Mouse (Mus musculus) forebrain, embryonic 13.5 days (tissue): ENCODE data around the gene Ankzf1. TPM values are rescaled to one million over a fixed set of nuclear protein-coding genes. Genes with fewer than 3 reads are reported as not detected.
A peak's percentile ranks its signal among the peaks of the same experiment; 100 is the strongest.

Experiments used
- ATAC-seq: fragments of 200-750 bp; cut with Nextera tagmentation; 2 replicates; pipeline ENCODE4 v1.8.0; 2017
- H3K27ac ChIP-seq: fragments of 300-500 bp; sonication (generic); 2 replicates; pipeline ENCODE4 v1.5.1; 2015; ENCODE audit warnings: inconsistent platforms, mild to moderate bottlenecking, moderate library complexity
- H3K27me3 ChIP-seq: fragments of 300-500 bp; sonication (generic); 2 replicates; pipeline ENCODE4 v1.6.1; 2015; ENCODE audit warnings: mild to moderate bottlenecking, inconsistent platforms
- H3K36me3 ChIP-seq: fragments of 300-500 bp; sonication (generic); 2 replicates; pipeline ENCODE4 v1.6.1; 2015; ENCODE audit warnings: mild to moderate bottlenecking, inconsistent platforms; ENCODE audit not compliant: poor library complexity, severe bottlenecking
- H3K4me1 ChIP-seq: fragments of 300-500 bp; sonication (generic); 2 replicates; pipeline ENCODE4 v1.6.1; 2015; ENCODE audit warnings: inconsistent platforms
- H3K4me2 ChIP-seq: fragments of 300-500 bp; sonication (generic); 2 replicates; pipeline ENCODE4 v1.6.1; 2015; ENCODE audit warnings: inconsistent platforms, mild to moderate bottlenecking, moderate library complexity
- H3K4me3 ChIP-seq: fragments of 300-500 bp; sonication (generic); 2 replicates; pipeline ENCODE4 v1.5.1; 2015; ENCODE audit warnings: mild to moderate bottlenecking, inconsistent platforms
- H3K9ac ChIP-seq: fragments of 300-500 bp; sonication (generic); 2 replicates; pipeline ENCODE4 v1.6.1; 2015; ENCODE audit warnings: mild to moderate bottlenecking, inconsistent platforms
- H3K9me3 ChIP-seq: fragments of 300-500 bp; sonication (generic); replicated peaks from 2 replicates; pipeline ENCODE4 v1.6.1; 2016; ENCODE audit warnings: inconsistent platforms
- WGBS: fragments of 180-500 bp; shearing (Covaris S2); methylation state at CpG from one replicate; pipeline ENCODE4 v1.1.7; 2015; 5-methylcytosine and 5-hydroxymethylcytosine counted together
- microRNA-seq: library from miRNA; unstranded; fragments of <30 nt; microRNA quantifications from one replicate; pipeline ENCODE4, GENCODE M21; 2016
- polyA plus RNA-seq: library from polyadenylated mRNA; unstranded; fragments of >200 nt; fragmentation: Nextera tagmentation; extraction: Ambion mirVana; gene quantifications from 2 replicates; pipeline ENCODE4 v1.2.1, GENCODE M21; 2015

Gene Ankzf1
- polyA plus RNA-seq, 1 experiment from 2014 or later: 23.1 TPM

DNA sequence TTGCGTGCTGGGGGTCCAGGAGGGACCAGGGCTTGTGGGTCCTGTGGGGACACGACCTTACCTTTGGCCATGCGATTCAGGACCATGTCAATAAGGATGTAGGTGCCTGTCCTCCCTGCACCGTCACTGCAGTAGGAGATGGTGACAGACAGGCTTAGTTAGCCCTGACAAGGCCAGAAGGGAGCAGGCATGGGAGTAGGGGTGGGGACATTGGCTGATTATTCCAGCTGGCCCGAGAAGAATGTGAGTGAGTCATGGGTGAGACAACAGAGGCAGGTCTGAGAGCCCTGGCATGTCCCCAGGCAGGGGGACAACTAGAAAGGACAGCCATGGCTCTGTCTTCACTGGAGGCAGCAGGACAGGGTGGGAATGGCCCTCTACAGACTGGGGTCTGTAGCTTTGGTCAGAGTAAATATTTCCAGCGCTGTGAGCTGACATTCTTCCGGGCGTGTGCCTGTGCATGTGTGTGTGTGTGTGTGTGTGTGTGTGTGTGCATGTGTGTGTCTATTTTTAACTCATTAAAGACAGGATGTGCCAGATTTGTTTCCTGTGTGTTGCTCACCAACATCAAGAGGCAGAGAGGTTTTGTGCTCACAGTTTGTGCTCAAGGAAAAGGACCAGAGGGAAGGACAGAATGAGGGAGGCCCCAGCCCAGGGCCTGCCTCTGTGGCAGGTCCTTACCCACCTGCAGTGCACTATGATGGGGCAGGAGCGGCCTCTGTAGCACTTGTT is 56.3 kb downstream of the Ankzf1 start:
- Histone ChIP-seq H3K4me3 (no peak overlapping the region), H3K9me3 (no peaks in the 10 kb centered on the region), H3K27me3 (no peaks in the 10 kb centered on the region), H3K9ac (peak overlapping the region; percentile 12; the same call in 1 of the 2 replicates), H3K4me1 (peaks cover 23% of the 10 kb centered on the region), H3K27ac (no peak overlapping the region), H3K36me3 (peaks cover 11% of the 10 kb centered on the region), H3K4me2 (no peak overlapping the region)
- ATAC-seq: no peak
- WGBS: 58% methylated on average over 9 of the region's 9 CpGs

Small RNA genes lying within 50 kb of the gene (microRNA-seq; reads per million reads assigned to microRNA genes)
- gene Gm27943: not detected

Other genes with a start within 250 kb of the Ankzf1 start
- gene Ihh, start 240.5 kb upstream of the Ankzf1 start, polyA plus RNA-seq: 0.20 and 0.21 TPM in 2 replicates
- 8.4 and 10.6 TPM in 2 replicates for gene Nhej1, start 67.0 kb upstream of the Ankzf1 start, polyA plus RNA-seq
- gene Slc23a3, start 58.3 kb upstream of the Ankzf1 start, polyA plus RNA-seq: 0.08 TPM in 1 of 2 replicates, not detected in the other
- gene Cnppd1, start 49.4 kb upstream of the Ankzf1 start, polyA plus RNA-seq: 47.1 and 52.8 TPM in 2 replicates
- 71.8 and 75.1 TPM in 2 replicates for gene Retreg2, start 49.4 kb upstream of the Ankzf1 start, polyA plus RNA-seq
- gene Zfand2b, start 23.5 kb upstream of the Ankzf1 start, polyA plus RNA-seq: 33.2 and 37.9 TPM in 2 replicates
- 28.6 and 31.7 TPM in 2 replicates for gene Abcb6, start 11.8 kb upstream of the Ankzf1 start, polyA plus RNA-seq
- gene Atg9a, start within 50 bp of the Ankzf1 start, polyA plus RNA-seq: 29.7 and 31.8 TPM in 2 replicates
- gene Glb1l, start 18.7 kb downstream of the Ankzf1 start, polyA plus RNA-seq: 14.6 and 21.1 TPM in 2 replicates
- gene Stk16, start 18.7 kb downstream of the Ankzf1 start, polyA plus RNA-seq: 143 and 157 TPM in 2 replicates
- gene Tuba4a, start 27.7 kb downstream of the Ankzf1 start, polyA plus RNA-seq: 15.3 and 16.6 TPM in 2 replicates
- not detected in 2 replicates for gene A630095N17Rik, start 40.0 kb downstream of the Ankzf1 start, polyA plus RNA-seq
- 40.0 and 41.7 TPM in 2 replicates for gene Dnajb2, start 44.3 kb downstream of the Ankzf1 start, polyA plus RNA-seq
- gene Ptprn, start 72.4 kb downstream of the Ankzf1 start, polyA plus RNA-seq: 4.5 and 6.5 TPM in 2 replicates
- gene Resp18, start 86.3 kb downstream of the Ankzf1 start, polyA plus RNA-seq: 37.0 and 44.1 TPM in 2 replicates
- 140 and 142 TPM in 2 replicates for gene Dnpep, start 125.8 kb downstream of the Ankzf1 start, polyA plus RNA-seq
- 0.81 and 1.1 TPM in 2 replicates for gene Des, start 168.2 kb downstream of the Ankzf1 start, polyA plus RNA-seq
- gene Speg, start 183.1 kb downstream of the Ankzf1 start, polyA plus RNA-seq: 7.6 and 9.0 TPM in 2 replicates
- 53.7 and 62.7 TPM in 2 replicates for gene Gmppa, start 243.8 kb downstream of the Ankzf1 start, polyA plus RNA-seq